Comparison of ENCODE assay signal across 16 mouse cellular contexts in the genomic region with DNA sequence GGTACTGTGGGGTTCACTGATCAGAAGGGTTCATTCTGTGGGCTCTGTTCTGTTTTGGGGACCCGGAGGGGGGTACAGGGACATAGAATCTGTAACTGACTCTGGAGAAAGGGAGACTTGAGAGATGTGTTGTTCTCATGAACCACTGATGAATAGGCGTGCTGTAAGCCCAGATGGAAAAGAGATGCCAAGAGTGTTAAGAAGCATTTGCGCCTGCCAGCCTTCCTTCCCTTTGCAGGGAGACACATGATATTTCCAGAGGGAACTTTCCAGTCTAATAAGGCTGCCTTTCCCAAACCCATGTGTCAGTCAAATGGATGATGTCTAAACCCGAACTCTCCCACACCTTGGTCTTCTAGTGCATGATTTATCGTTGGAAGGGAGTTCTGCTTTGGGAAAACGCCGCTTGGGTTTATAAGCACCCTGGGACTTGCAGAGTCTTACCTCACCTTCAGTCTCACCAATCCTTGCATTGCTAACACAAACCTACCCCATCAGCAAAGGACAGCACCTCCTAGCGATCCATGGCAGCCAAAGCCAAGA. TPM values are rescaled to one million over a fixed set of nuclear protein-coding genes. Genes with fewer than 3 reads are reported as not detected.
DNase-seq lines count a peak whose midpoint lies in the region; ATAC-seq and TF ChIP-seq lines count a peak whose summit lies in the region.
"Had no signal": no experiment of that assay in that cellular context is flagged by ENCODE, and none has a peak within 500 bp of the region (broad histone marks: within the 10 kb centered on the region; RNA-seq: fewer than 3 reads in every experiment).

No protein-coding gene starts in this region.

- H3K27ac ChIP-seq in heart, embryonic 16.5 days (ENCODE audit: low read length): peak overlapping the region; percentile 88
- peak overlapping the region; percentile 96 for H3K27ac ChIP-seq in limb, embryonic 15.5 days
- H3K27ac ChIP-seq in thymus, adult 2 months (ENCODE audit: control insufficient read depth, insufficient read depth, low read length): no peak overlapping the region
- H3K27ac ChIP-seq: layer of hippocampus, adult 2 months; neural tube, embryonic 15.5 days had no signal

- H3K27me3 ChIP-seq in heart, embryonic 16.5 days (ENCODE audit: control insufficient read depth, insufficient read depth, low read length): no peaks in the 10 kb centered on the region
- no peaks in the 10 kb centered on the region for H3K27me3 ChIP-seq in limb, embryonic 15.5 days
- H3K27me3 ChIP-seq in thymus, adult 2 months (ENCODE audit: control insufficient read depth, insufficient read depth, low read length): no peaks in the 10 kb centered on the region
- H3K27me3 ChIP-seq: neural tube, embryonic 15.5 days had no signal

- peak overlapping the region; percentile 42 for H3K4me2 ChIP-seq in heart, embryonic 16.5 days (ENCODE audit: low read depth, low read length)
- H3K4me2 ChIP-seq in limb, embryonic 15.5 days: no peak overlapping the region
- H3K4me2 ChIP-seq: neural tube, embryonic 15.5 days had no signal

- WGBS in heart, embryonic 16.5 days: 78% methylated on average over 8 of the region's 8 CpGs
- 48% methylated on average over 8 of the region's 8 CpGs for WGBS in limb, embryonic 15.5 days
- WGBS in thymus, adult 2 months: 96% methylated on average over 8 of the region's 8 CpGs

- peaks cover 38% of the 10 kb centered on the region for H3K4me1 ChIP-seq in heart, embryonic 16.5 days (ENCODE audit: control insufficient read depth, insufficient read depth, low read length)
- peaks cover 32% of the 10 kb centered on the region for H3K4me1 ChIP-seq in limb, embryonic 15.5 days
- H3K4me1 ChIP-seq in thymus, adult 2 months (replicated peaks; ENCODE audit: control insufficient read depth, insufficient read depth, low read length): no peaks in the 10 kb centered on the region

- peak; percentile 27; the same call in 1 of the 2 replicates for ATAC-seq in frontal cortex, adult (ENCODE audit: low TSS enrichment)
- ATAC-seq in heart, embryonic 16.5 days (replicated peaks; ENCODE audit: extremely low read depth, insufficient read depth, low FRiP score): no peak
- no peak for ATAC-seq in limb, embryonic 15.5 days (ENCODE audit: insufficient number of reproducible peaks, low FRiP score, low TSS enrichment, low read depth)
- ATAC-seq: forebrain, embryonic 16.5 days had no signal

- TF ChIP-seq CTCF in brain, embryonic 14.5 days (IDR thresholded peaks at IDR 0.05; ENCODE audit: borderline replicate concordance, extremely low read depth, insufficient read depth, insufficient read length): no peak
- no peak for TF ChIP-seq CTCF in thymus, adult 2 months (IDR thresholded peaks at IDR 0.05; ENCODE audit: borderline replicate concordance, control insufficient read depth, extremely low read depth, insufficient read depth, low read length, poor library complexity)

- no peak for TF ChIP-seq POLR2A in brain, embryonic 14.5 days (IDR thresholded peaks at IDR 0.05; ENCODE audit: borderline replicate concordance, extremely low read depth, insufficient read depth, insufficient read length, poor library complexity, severe bottlenecking)
- no peak for TF ChIP-seq POLR2A in thymus, adult 2 months (IDR thresholded peaks at IDR 0.05; ENCODE audit: control insufficient read depth, extremely low read depth, insufficient read depth, low read length, poor library complexity)

- H3K4me3 ChIP-seq in heart, embryonic 16.5 days (ENCODE audit: low read length): no peak overlapping the region
- no peak overlapping the region for H3K4me3 ChIP-seq in limb, embryonic 15.5 days
- H3K4me3 ChIP-seq in thymus, adult 2 months (ENCODE audit: control insufficient read depth, insufficient read depth, low read length): no peak overlapping the region
- H3K4me3 ChIP-seq: layer of hippocampus, adult 2 months; neural tube, embryonic 15.5 days had no signal

- no peaks in the 10 kb centered on the region for H3K9me3 ChIP-seq in heart, embryonic 16.5 days (replicated peaks; ENCODE audit: control insufficient read depth, low read length)
- H3K9me3 ChIP-seq in limb, embryonic 15.5 days: no peaks in the 10 kb centered on the region
- H3K9me3 ChIP-seq: G1E; neural tube, embryonic 15.5 days had no signal

- no peaks in the 10 kb centered on the region for H3K36me3 ChIP-seq in heart, embryonic 16.5 days (ENCODE audit: control insufficient read depth, insufficient read depth)
- no peaks in the 10 kb centered on the region for H3K36me3 ChIP-seq in limb, embryonic 15.5 days
- no peaks in the 10 kb centered on the region for H3K36me3 ChIP-seq in thymus, adult 2 months (ENCODE audit: control insufficient read depth, insufficient read depth, low read length)
- H3K36me3 ChIP-seq: G1E; neural tube, embryonic 15.5 days had no signal

- H3K9ac ChIP-seq in heart, embryonic 16.5 days (ENCODE audit: low read length): no peak overlapping the region
- no peak overlapping the region for H3K9ac ChIP-seq in limb, embryonic 15.5 days
- H3K9ac ChIP-seq: neural tube, embryonic 15.5 days had no signal

- no peak for DNase-seq in frontal cortex, postnatal 10 days (ENCODE audit: low spot score in 2 of 2)
- no peak for DNase-seq in heart, postnatal 4 days
- peak; percentile 48 for DNase-seq in brain, embryonic 14.5 days (ENCODE audit: low read depth)
- no peak for DNase-seq in neural tube, embryonic 10.5 days (ENCODE audit: extremely low spot score, low spot score)
- no peak for DNase-seq in thymus, adult 2 months
- DNase-seq: cerebellum, adult 2 months; kidney, adult 18-20 months; lung, adult 2 months; right cerebral cortex, adult 18-20 months had no signal

RNA-seq across cellular contexts. Expression of a gene that starts 46.3 kb away (rescaled TPM):
- polyA plus RNA-seq in heart, embryonic 16.5 days (2015; fragmentation: Nextera tagmentation; extraction: Ambion mirVana): 420 and 441 TPM in 2 replicates
- 100 to 1,000 TPM; 457 to 460 TPM for total RNA-seq in heart, postnatal 4 days (2021)
- 54.2 and 79.7 TPM in 2 replicates for polyA plus RNA-seq in brain, embryonic 14.5 days (2012; rRNA removed)
- 835 and 854 TPM in 2 replicates for polyA plus RNA-seq in limb, embryonic 15.5 days (2015; fragmentation: Nextera tagmentation; extraction: Ambion mirVana)
- polyA plus RNA-seq in thymus, adult 2 months (2012; rRNA removed): 9.2 and 9.6 TPM in 2 replicates
